Mouse (Mus musculus) retina, embryonic 14.5 days (tissue): ENCODE data around the gene Rbak.
A peak's percentile ranks its signal among the peaks of the same experiment; 100 is the strongest.
"Not testable (repeated sequence)": the region's sequence is repeated elsewhere in the genome, so short reads cannot be mapped to it uniquely, and the experiment has no call there.

Experiments
- DNase-seq: peaks from one replicate; pipeline ENCODE4 v3.0.0-alpha.2; 2015; ENCODE audit warnings: low spot score

Rbak gene

GRCm38 (mm10) chr5:143134216-143135010, 46.2 kb downstream of the Rbak start:
- not testable (repeated sequence) for DNase-seq

GRCm38 (mm10) chr5:143132935-143133514, 47.5 kb downstream of the Rbak start:
- DNase-seq = no peak

- peak; percentile 26 for DNase-seq
These were observed 50.2 kb downstream of the Rbak start for GRCm38 (mm10) chr5:143130342-143130741.

- DNase-seq = no peak
These were observed 51.5 kb downstream of the Rbak start for GRCm38 (mm10) chr5:143129101-143129500.

GRCm38 (mm10) chr5:143127837-143128236, 52.7 kb downstream of the Rbak start:
- no peak for DNase-seq

- DNase-seq = no peak
These were observed 53.7 kb downstream of the Rbak start for GRCm38 (mm10) chr5:143126908-143127307.

- no peak for DNase-seq
These were observed 54.5 kb downstream of the Rbak start for GRCm38 (mm10) chr5:143126089-143126488.

GRCm38 (mm10) chr5:143125601-143126000, 55.0 kb downstream of the Rbak start:
- DNase-seq = no peak

- DNase-seq = no peak
These were observed 55.7 kb downstream of the Rbak start for GRCm38 (mm10) chr5:143124805-143125378.

GRCm38 (mm10) chr5:143122673-143123072, 57.9 kb downstream of the Rbak start:
- DNase-seq = no peak
